Mouse (Mus musculus) neural tube, embryonic 10.5 days (tissue): Measurements from ENCODE around the gene Med23.
A peak's percentile ranks its signal among the peaks of the same experiment; 100 is the strongest.

ENCODE experiments used
- DNase-seq: peaks from one replicate; pipeline ENCODE4 v3.0.0-alpha.2; 2017; ENCODE audit warnings: low spot score; ENCODE audit errors: extremely low spot score

The Med23 gene

DNA sequence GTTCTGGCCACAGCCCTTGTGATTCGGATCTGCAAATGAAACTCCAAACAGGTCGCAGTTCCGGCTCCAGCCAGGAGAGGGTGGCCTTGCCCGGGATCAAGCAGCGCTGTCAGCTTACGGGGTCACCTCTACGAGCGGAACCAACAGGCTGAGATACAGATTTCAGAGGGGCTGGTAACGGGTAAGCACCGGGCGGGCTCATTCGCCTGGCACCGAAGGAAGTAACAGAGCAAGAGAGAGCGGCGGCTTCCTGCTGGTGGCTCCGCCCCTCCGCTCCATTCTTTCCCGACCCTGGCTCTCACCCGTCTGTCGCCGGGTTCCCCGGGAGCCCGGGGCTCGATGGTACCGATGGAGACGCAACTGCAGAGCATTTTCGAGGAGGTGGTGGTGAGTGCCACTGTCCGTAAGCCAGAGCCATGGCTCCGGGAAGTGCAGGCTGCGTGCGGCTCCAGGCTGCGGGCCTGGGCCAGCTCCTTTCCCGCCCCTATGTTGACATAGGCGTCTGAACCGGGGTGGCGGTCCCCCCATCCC lies at the start of gene Med23:
Med23 (plus strand) TSS at position 227 of the 531 bp plus-strand sequence.
- peak; percentile 98 for DNase-seq

DNA sequence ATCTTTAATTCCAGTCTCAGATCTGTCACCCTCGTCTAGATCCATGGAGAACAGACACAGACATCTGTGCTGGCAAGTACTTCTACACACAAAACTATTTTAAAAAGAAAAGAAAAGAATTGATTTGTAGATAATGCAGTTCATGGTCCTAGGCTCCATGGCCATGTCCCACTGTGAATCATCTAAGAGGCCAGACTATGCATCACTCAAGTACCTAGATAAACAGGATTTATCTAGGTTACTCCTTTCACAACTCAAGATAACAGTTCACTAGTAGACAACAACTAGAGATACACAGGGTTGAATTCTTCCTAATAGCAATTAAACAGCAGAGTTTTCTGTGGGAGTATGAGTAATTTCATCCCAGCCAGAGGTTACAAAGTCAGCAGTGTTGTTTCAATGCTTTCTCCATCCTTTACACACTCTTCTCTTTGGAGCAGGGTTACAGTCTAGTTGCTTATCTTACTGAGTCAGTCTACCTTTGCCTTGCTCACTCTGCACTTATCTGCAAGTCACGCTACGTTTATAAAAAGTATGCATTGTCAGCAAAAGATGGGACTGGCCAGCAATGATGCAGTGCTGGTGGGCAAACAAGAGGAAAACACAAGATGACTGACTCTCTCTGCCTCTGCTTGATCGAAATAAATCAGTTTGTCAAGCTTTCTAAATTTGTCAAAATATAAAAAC lies 47.7 kb upstream of the Med23 start:
- no peak for DNase-seq

GRCm38 (mm10) chr10:24822842-24823241 lies 46.9 kb upstream of the Med23 start:
- no peak for DNase-seq

DNA sequence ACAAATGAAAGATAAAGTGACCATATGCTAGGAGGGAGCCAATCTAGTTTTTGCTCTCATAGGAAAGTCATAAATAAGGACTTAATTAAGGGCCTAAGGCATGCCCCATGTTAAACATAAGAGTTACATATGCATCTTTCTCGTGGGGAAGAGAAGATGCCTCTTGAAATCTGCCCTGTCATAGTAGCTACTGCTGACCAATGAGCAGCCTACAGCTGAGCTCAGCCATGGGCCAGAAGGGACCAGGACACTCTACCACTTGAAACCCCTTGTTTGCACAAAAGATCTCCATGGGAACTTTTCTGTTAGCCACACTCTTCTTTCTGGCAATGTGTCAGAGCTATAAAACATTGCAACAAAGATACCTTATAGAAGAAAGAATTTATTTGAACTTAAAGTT lies 46.5 kb upstream of the Med23 start:
- no peak for DNase-seq

DNA sequence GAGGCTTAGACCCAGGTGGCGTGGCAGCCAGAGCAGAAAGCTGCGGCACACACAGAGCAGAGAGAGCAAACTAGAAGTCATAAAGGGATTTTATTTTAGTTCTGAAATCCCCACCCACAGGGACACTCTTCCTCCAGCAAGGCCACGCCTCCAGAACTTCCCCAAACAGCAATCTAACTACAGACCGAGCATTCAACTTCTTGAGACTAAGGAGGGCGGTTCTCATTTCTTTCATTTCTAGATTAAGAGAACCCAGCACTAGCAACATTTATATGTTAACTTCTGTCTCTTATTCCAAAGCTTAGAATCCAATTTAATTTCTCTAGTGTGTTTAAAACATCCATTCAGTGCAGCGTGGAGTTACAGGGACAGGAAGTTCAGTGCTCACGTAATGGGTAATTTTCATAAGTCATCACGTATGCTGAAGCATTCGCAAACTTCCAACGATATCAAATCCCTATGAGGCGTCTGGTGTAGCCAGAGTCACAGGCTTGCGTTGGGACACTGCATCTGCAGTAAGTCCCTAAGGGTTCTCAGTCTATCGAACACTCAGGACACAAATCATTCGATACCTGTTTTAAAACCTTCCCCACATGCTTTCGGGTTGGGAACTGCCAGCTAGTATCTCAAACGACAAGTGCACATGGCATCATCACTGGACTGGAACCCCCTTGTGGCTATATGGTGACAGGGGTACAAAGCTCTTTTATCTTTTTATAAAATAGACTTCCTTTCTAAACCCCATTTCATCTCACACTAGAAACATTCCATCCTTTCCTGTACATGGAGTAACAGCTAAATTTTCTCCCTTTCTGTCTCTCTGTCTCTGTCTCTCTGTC lies 45.9 kb upstream of the Med23 start:
- no peak for DNase-seq

- no peak for DNase-seq
Measured at GRCm38 (mm10) chr10:24824621-24825020, 45.2 kb upstream of the Med23 start.

DNA sequence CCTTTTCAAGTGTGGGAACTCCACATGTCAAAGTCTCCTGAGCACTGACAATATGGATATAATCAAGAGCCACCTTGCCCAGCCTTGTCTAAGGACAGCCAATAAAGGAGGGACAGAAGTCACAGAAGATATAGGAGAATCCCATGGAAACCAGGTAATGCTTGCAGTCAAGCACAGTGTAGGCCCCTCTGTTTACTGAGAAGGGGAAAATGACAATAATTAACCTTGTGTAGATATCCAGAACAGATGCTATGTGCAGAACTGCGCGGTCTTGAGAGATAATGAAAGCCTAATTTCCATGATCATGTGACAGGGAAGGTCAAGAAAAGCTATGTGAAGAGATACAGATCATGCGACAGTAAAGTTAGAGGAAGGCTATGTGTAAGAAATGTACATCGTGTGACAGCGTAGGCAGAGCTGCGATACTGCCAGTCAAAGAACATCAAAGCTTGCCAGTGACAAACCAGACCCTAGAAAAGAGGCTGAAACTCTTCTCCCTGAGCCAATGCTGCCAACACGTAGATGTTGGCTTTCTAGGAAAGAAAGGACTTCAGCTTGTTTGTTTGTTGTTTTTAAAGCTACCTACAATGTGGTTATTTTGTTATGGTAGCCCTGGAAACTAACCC lies 44.2 kb upstream of the Med23 start:
- DNase-seq: no peak

DNA sequence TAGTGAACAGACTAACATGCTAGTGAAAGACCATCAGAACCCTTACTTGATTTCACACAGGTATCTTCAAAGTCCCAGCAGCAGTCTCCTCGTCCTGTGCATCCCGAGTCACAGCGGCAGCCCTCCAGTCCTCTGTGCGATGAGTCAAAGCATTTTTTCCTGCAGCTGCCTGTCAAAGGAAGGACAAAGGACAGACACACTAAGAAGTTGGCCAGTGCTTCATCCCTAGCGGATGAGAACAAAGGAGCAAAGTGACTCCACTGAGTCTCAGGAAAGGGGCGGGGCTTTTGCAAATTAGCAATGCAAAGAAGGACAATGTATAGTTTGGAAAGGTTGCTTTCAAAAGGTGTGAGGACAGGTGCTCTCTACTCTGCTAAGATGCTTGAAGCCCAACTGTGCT lies 43.7 kb upstream of the Med23 start:
- DNase-seq: no peak

GRCm38 (mm10) chr10:24828136-24828535 lies 41.6 kb upstream of the Med23 start:
- DNase-seq: no peak

DNA sequence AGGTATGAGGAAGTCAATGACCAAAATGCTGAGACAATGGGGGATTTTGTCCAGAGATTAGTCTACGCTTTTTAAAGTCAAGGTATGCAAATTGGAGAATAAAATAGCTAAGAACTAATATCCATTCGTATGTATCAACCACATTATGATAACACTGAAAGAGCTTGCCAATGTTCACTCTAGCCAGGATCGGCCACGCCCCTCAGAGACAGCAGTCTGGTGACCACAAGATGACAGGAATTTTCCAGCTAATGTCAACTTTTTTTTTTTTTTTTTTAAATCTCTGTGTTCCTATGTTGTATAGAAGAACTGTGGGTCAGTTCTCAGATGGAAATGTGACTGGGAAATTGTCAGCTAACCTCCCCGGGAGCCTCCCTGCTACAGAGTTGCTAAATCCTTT lies 39.3 kb upstream of the Med23 start:
- no peak for DNase-seq

GRCm38 (mm10) chr10:24831377-24832095 lies 38.2 kb upstream of the Med23 start:
- DNase-seq: no peak

GRCm38 (mm10) chr10:24832306-24832705 lies 37.5 kb upstream of the Med23 start:
- DNase-seq: no peak

DNA sequence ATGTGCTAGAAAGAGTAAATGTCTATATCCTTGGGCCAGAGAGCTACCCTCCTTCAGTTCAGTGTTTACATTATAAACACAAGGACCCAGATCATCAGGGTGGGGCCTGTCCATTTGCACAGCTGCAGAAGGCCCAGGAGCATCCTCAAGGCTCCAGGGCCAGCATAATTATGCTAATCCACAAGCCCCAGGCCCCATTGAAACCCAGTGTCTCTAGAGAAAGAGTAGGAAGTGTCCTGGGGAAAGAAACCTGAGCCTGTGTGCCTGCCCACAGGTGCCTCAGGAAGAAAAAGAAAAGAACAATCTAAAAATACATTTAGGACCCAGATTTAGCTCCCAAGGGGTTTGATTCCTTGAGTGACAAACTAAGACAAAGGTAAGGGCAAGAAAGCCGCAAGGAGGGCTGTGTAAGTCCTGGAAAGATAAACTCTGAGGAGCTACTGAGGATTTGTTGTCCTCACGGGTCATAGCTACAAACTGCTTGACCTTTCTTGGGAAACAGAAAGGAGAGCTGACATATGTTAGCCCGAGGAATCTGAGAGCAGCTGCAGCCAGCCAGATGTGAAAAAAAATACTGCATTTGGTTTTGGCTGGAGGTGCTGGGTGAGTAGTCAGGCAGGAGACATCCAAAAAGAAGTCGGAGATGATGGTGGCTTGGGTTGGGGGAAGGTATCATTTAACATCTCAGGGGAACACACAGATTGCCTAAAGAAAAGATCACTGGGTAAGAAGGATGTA lies 35.0 kb upstream of the Med23 start:
- DNase-seq: peak; percentile 41

DNA sequence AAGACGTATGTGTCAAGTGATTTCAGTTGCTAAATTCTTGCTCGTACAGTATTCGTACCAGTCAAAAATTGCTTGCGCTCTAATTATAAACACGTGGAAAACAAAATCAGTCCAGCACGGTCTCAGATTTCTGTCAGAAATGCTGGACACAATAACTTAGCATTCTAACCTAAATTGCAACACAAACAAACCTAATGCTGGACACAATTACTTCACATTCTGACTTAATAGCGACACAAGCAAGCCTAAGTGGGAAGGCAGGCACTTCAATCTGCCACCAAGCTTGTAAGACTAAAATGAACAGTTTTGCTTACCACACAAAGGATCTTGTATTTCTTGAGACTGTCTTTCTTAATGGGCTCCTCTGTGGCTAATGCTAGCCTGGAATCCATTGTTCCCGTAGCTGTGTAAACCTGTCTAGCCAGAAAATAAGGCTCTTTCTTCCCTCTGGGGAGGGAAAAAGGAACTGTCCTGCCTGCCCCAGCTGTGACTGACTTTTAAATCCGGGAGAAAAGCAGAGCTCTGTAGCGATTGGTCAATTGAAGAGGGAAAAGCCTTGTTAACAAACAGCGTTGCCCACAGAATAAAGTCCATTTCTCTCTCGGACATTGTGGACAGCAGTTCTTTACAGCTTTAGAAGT lies 34.0 kb upstream of the Med23 start:
- DNase-seq: peak; percentile 46

DNA sequence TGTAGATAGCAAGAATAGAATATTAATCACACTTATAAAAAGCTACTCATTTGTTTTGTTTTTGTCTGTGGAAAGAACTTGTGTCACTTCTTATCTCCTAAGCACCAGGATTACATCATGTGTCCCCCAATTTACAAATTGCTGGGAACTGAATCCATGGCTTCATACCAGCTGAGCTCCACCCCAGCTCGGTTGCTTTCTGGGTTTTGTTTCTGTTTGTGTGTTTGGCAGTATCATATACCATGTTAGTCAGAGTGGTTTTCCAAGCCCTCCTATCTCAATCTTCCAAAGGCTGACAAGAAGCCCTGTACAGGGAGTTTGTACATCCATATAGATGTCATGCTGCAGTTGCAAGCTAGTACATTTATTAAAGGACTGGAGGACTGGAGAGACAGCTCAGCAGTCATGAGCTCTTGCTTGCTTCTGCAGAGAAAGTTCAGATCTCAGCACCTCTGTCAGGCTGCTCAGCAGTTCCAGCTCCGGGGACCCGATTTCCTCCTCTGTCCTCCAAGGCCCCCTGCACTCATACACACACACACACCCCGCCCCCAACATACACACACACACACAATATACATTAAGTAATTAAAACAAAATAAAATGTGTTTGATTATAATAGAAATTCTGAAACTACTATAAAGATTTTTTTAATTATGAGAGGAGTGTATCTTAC lies 33.3 kb upstream of the Med23 start:
- DNase-seq: peak; percentile 15

DNA sequence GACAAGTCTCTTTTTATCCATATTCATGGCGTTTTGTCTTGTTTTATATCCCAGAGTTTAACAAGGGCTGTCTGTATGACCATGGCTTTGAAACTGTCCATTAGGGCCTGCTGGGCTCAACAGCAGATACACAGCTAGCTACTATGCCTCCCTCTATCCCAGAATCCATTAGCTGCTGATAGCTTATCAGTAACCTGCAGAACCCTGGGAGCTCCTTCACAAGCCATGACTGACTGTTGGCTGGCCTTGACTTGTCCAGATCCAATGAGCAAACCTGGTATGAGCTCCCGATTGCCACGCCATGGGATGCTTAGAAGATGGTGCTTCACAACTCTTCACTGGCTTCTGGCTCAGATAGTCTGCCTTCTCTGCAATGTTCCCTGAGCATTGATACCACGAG lies 29.0 kb upstream of the Med23 start:
- DNase-seq: no peak

DNA sequence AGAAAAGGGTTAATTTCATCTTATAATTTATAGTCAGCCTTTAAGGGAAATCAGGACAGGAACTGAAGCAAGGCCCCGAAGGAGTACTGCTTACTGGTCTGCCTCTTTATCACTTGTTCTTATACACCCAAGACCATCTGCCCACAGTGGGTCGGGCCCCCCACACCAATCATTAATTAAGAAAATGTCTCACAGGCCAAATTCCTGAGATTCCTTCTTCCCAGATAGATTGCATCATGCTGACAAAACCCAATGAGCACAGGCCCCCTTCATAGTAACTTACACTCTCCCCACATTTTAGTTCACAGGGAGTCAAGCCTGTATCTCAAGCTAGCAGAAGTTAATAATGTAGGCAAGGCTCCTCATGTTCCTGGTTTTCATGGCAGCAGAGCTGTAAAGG lies 27.8 kb upstream of the Med23 start:
- DNase-seq: no peak

DNA sequence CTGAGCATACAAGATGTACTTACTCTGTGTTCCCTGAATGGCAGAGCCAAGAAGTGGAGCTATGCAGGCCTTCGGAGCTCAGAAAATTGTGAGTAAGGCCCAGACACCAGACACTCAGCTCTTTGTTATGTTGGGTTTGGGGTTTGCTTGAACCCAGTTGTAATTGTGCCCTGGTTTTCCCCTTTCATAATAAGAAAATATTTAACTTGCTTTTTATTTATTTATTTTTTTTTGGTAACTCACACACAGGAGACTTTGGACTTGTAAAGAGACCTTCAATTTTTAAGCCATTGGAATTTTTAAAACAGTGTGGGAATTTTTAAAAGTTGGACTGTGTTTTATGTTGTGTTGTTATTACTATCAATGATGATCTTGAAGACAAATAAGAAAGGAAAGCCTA lies 27.1 kb upstream of the Med23 start, which contains the start of gene Enpp3:
Enpp3 (minus strand) TSS at position 148 of the 400 bp plus-strand sequence.
- no peak for DNase-seq

GRCm38 (mm10) chr10:24863146-24863545 lies 6.6 kb upstream of the Med23 start:
- no peak for DNase-seq

GRCm38 (mm10) chr10:24864434-24864833 lies 5.4 kb upstream of the Med23 start:
- no peak for DNase-seq
